Mouse (Mus musculus) adrenal gland, adult 18-20 months (tissue): Measurements from ENCODE around the gene Kmt2a. TPM values are rescaled to one million over a fixed set of nuclear protein-coding genes. Genes with fewer than 3 reads are reported as not detected.
"Not testable (repeated sequence)": the region's sequence is repeated elsewhere in the genome, so short reads cannot be mapped to it uniquely, and the experiment has no call there.

Experiments
- DNase-seq, 2 experiments: peaks; one replicate each; pipeline ENCODE4 v3.0.0; 2021 to 2022; ENCODE audit warnings: low spot score in 2 of 2
- total RNA-seq, 2 experiments: library from RNA; stranded (reverse); gene quantifications; 1 replicate in 1 of 2; 2 replicates in 1 of 2; pipeline ENCODE4 v1.2.3; 2021

The Kmt2a gene
- total RNA-seq, 2 experiments from 2014 or later: 27.2 to 32.1 TPM

DNA sequence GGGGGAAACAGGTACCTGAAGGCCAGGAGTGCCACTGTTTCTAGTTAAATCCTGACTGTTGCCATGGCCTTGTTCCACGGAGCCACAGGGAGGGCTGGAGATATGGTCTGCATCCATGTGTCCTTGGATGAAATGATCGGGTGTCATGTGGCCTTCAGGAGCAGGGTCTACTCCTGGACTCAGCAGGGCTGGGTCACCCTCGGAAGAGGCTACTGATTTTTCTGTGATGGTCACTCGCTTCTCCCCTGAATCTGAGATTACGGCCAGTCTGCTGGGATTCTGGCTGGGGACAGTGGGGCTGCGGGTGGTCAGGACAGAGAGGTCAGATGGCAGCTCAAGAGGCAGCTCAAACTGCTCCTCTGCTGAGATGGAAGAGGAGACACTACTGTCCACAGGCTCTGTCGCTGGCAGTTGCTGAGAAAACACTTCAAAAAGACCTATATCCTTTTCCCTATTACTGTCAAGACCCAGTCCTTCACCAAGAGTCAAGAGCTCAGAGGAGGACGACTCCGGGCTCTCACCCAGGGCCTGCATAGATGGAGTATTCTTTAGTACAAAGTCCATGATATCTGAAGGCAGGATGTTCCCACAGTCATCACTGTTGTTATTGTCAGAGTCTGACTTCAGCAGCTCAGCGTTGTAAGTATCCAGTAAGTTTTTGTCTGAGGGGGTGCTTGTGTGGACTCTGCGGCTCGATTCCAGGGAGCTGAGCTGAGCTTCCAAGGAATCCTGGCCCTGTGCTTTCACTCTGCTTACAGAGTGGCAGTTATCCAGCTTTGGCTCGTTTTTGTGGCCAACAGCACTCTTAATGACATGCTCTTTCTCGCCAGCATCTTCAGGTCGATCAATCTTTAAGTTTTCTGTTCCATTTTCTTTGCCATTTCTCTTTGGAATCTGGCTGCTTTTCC, 60.9 kb downstream of the Kmt2a start:
- DNase-seq: no peak

- DNase-seq: no peak
These were observed 63.6 kb downstream of the Kmt2a start for GRCm38 (mm10) chr9:44817522-44817921.

GRCm38 (mm10) chr9:44814179-44814578, 66.9 kb downstream of the Kmt2a start:
- DNase-seq: no peak

- DNase-seq: no peak
These were observed 70.8 kb downstream of the Kmt2a start for GRCm38 (mm10) chr9:44810316-44810715.

- no peak for DNase-seq
These were observed 73.3 kb downstream of the Kmt2a start for GRCm38 (mm10) chr9:44807778-44808177.

- no peak for DNase-seq
These were observed 74.0 kb downstream of the Kmt2a start for GRCm38 (mm10) chr9:44807141-44807540.

GRCm38 (mm10) chr9:44805536-44805935, 75.6 kb downstream of the Kmt2a start:
- DNase-seq: no peak

- no peak for DNase-seq
These were observed 76.4 kb downstream of the Kmt2a start for GRCm38 (mm10) chr9:44804678-44805077.

DNA sequence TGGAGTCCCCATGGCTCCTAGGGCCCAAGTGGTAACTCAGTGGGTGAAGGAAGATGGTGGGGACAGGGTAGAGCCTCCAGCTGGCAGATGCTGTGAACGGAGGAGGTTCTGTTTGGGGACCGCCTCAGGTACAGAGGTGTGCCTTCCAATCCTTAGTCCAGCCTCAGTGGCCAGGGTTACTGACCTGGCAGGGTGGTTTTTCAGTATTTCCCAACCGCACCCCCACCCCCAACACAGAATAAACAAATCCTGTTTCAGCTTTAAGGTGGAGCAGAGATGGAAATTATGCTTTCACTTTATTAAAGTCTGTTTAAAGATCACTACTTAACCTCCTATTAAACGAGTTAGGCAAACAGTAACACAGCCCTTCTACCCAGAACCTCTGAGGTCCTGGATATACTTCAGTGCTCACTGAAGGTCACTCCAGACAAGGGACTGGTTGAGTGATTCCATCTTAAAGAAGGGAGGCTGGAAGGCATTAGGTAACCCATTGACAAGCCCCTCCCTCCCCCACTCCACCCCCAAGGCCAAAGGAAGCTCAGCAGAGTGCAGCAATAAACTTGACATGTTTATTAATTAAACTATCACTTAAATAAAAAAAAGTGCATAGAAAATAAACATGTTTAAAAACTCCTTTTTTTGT, 78.2 kb downstream of the Kmt2a start, which contains the start of gene Ttc36:
Gene Ttc36 (minus strand): TSS at position 265 of the 643 bp plus-strand sequence.
- DNase-seq: no peak

DNA sequence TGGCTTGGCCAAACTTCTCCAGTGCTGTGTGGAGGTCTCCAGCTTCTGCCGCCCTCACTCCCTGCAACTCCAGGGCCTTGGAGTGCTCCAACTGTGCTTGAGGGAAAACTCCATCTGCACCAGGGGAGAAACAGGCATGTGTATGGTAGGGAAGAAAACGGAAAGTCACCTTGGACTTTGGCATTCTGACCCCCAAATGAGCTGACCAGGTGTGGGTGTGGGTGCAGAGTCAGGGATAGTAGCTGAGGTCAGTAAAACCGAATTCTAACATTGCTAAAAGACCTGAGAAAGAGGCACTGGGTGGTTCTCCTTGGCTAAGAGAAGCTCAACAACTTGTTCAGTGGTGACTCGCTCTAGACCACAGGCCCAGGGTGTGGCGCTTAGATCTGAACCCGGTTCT, 79.4 kb downstream of the Kmt2a start:
- DNase-seq: no peak

DNA sequence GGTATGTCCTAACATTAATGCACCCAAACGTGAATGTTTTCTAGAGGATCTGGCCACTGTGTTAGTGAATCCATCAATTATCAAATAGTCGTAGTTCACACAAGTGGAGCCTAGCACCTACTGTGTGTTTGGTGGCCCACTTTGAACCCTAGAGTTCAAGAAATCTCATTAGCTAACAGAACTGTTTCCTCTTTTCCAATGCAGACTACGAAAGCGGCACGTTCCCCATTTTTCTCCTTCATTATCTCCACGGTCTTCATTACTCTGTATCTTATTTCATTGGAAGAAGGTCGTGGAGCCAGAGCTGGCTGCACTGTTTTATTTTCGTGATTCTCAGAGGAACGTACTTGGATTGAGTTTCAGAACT, 81.2 kb downstream of the Kmt2a start:
- no peak for DNase-seq

GRCm38 (mm10) chr9:44799102-44799957, 81.8 kb downstream of the Kmt2a start, which contains the start of gene Tmem25:
Tmem25 (minus strand) TSS chr9:44799307.
- peak; percentile 74 to 83 for DNase-seq

DNA sequence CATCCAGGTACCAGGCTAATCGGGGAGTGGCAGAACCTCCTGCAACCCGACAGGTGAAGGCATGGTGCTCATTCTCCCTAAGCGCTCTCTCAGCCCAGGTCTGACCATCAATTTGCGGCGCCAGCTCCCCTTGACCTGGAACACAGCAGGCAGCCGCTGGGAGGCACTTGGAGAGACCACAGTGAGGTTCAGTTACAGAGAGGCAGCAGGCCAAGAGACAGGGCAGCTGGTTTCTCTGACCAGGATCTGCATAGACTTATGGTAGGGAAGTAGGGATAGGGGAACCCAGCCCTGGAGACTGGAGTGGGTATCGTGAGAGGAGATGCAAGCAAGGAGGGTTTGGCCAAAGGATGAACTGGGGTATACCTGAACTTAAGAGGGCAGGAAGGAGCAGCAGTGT, 82.8 kb downstream of the Kmt2a start:
- DNase-seq: no peak

DNA sequence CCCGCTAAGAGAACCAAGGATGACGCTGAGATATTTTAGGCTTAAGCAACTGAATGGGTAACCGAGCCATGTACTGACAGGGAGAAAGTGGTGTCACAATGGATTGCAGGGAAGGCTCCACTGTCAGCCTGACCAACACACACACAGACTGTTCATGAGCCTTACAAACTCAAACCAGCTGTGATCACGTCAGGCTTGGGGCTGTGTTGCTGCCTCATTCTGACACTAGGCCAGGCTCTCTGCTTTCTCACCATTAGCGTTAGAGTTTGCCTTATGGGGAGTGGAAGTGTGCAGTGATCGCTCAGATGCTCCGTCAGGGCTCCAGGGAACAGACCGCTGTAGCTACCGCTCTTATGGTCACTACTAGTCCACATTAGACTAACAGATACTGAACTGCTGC, 88.3 kb downstream of the Kmt2a start:
- DNase-seq: no peak

DNA sequence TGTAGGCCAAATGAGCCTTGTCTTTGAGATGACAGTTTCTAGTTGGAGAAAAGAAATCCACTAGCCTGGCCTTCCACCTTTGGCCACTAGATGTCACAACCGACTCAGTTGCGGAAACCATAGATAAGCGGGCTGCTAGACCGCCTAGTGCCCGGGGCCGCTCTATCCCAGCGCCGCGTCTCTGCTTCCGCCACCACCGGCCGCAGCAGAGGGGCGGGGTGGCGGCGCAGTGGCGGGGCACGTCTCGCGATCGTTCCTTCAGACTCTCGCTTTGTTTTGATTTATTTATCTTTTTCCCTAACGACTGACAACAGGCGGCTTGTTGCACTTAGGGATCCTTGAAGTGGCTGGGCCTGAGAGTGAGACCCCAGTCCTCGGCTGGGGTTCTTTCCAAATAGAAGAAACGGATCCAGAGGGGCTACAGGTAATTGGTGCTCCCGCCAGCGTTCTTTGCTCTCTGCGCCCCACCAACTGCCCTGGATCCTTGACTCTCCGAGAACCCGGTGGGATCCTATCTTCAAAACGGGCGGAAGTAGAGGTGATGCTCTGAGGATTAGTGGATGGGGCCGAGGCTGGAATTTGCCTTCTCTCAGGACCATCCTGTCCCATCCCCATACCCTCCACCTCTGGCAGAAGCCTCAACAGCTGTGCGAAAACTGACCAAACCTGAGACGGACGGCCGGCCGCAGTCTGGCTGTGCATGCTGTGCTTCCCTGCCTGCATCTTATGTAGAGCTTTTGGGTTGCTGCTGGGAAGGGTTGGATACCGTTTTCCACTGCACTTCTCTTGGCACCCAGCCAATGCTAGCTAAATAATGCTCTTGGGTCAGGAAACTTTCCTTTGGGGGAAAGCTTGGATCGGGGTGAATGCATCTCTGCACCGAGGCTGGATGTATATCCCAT, 108.1 kb downstream of the Kmt2a start:
- peak; percentile 84 to 88 for DNase-seq

DNA sequence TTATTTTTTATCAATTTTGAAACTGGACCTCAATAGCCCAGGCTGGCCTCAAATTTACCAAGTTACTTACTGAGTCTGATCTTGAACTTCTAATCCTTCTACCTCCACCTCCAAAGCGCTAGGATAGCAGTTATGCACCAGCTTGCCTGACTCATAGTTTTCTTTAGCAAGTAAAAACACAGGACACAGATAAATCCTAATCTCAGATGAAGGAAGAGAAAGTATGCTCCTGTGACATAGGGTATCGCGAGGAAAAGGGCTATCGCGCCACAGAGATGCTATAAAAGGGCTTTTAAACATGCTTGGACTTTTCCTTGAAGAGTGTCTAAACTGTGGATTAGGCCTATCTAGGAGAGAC, 108.7 kb downstream of the Kmt2a start:
- no peak for DNase-seq

DNA sequence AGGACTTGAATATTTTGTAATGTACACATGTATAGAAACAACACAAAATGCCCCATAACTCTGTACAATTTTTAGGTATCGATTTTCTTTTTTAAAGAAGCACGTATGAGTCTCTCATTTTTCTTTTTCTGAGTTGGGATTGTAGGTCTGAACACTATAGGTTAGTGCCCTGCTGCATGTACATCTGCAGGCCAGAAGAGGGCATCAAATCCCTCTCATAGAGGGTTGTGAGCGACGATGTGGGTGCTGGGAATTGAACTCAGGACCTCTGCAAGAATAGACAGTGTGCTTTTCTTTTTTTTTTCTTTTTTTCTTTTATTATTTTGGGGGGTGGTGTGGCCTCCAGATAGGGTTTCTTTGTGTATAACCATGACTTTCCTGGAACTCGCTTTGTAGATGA, 109.7 kb downstream of the Kmt2a start:
- no peak for DNase-seq

DNA sequence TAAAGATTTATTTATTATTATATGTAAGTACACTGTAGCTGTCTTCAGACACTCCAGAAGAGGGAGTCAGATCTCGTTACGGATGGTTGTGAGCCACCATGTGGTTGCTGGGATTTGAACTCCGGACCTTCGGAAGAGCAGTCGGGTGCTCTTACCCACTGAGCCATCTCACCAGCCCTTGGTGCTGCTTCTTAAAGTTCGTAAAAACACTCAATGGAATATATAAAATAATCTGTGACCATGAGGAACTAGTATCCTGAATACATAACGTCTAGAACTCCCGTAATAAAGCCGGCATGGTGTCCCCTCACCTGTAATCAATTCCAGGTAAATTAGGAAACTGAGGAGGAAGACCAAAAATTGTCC, 113.1 kb downstream of the Kmt2a start:
- DNase-seq: not testable (repeated sequence)

GRCm38 (mm10) chr9:44767101-44768028, 113.7 kb downstream of the Kmt2a start, which contains the start of the genes Arcn1 and Ift46:
Arcn1 (minus strand) TSS chr9:44767845.
Ift46 (plus strand) TSS chr9:44767908.
- DNase-seq: peak; percentile 77 to 80
